Mouse (Mus musculus) heart, postnatal 25 days (tissue): ENCODE data around the gene Rap1gap2. TPM values are rescaled to one million over a fixed set of nuclear protein-coding genes. Genes with fewer than 3 reads are reported as not detected.

ENCODE experiments used
- DNase-seq: peaks from one replicate; pipeline ENCODE4 v3.0.0; 2022; ENCODE audit warnings: low spot score
- intact Hi-C: fragments of 180-260 bp; cut with DNase I; formaldehyde crosslinking; loops from one replicate; pipeline ENCODE4 v1.15.1; 2025
- total RNA-seq, 2 experiments: library from RNA; stranded (reverse); gene quantifications; 2 replicates each; pipeline ENCODE4 v1.2.3; 2021

Rap1gap2 gene
- total RNA-seq, 2 experiments from 2014 or later = 85.8 to 86.8 TPM

- DNase-seq = no peak
- intact Hi-C loops = no loop called here
Measured at GRCm38 (mm10) chr11:74548781-74549382, 61.8 kb downstream of the Rap1gap2 start.

DNA sequence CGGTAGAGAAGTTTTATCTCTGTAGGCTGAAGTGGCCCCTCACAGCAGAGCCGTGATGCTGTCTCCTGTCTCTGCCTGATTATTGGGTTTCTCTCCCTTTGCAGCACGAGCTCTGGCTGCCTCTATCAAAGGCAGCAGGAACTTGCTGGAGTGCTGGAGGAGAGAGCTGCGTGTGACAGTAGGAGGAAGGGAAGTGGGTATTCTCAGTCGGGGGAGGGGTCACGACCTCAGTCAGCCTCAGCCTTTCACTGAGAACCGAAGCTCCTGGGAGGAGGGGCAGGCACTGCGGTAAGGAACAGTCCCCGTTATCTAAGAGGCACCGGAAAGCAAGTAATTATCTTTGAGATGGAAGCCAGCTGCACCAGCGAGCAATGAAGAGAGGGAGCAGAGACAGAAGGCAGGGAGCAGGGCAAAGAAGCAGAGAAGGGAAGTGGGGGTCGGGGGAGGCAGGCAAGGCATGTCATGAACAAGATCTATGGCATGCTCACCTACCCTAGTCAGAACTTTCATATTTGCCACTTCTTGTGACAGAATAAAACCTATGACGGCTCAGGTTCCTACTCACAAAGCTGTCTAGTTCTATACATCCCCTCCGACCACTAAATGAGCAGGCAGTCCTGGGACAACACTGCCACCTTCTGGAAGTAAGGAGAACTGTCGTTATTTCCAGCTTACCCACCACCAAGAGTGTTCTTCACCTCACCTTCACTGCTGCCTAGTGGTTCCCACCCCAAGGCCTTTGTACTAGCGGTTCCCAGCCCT, 63.6 kb downstream of the Rap1gap2 start:
- DNase-seq = no peak
- intact Hi-C loops = loop anchor here (2.0 kb wide), 2 partner anchors 144 to 170 kb away; no protein-coding TSS in a partner anchor

DNA sequence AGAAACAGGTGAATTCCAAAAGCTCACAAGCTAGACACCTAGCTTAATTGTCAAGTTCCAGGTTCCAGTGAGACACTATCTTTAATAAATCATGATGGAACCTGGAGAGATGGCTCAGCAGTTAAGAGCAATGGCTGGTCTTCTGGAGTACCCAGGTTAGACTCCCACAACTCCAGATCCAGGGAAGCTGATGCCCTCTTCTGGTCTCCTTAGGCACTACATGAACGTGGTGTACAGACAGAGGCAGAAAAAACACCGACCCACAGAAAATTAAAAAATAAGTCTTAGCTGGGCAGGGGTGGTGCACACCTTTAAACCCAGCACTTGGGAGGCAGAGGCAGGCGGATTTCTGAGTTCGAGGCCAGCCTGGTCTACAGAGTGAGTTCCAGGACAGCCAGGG, 64.5 kb downstream of the Rap1gap2 start:
- intact Hi-C loops = loop anchor here (2.0 kb wide), 2 partner anchors 143 to 169 kb away; no protein-coding TSS in a partner anchor
- no peak for DNase-seq

- no peak for DNase-seq
- intact Hi-C loops = no loop called here
Measured at GRCm38 (mm10) chr11:74545560-74545959, 65.2 kb downstream of the Rap1gap2 start.

- DNase-seq = no peak
- intact Hi-C loops = no loop called here
Measured at GRCm38 (mm10) chr11:74537352-74537751, 73.4 kb downstream of the Rap1gap2 start.

DNA sequence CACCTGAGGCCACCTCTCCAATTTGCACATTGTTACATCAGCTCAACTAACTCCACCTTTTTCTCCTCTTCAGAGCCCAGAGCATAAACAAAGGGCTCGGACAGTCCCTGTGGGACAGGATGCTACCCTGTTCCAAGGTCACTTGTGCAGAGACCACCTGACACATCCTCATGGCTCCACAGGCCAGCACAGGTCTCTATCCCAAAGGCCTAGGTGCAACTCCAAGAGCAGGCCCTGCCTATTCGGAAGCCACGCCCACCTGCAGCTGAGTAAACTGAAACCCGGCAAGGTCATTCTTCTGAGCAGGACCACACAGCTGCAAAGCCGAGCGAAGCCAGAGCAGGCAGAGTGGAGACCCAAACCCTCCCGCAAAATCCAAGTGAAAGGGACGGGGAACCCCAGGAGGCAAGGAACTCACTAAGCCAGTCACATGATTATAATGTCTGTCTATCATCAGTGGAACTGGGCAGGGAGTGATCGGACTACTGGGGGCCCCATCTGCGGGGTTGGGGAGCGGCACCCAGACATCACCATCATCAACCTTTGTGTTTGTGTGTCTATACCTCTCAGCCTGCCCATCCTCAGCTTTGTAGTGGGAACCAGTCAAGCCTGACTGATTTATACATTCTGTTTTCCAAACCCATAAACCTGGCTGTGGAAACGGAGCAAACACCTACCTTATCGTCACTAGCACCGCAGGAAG, 74.4 kb downstream of the Rap1gap2 start:
- no peak for DNase-seq
- intact Hi-C loops = no loop called here

DNA sequence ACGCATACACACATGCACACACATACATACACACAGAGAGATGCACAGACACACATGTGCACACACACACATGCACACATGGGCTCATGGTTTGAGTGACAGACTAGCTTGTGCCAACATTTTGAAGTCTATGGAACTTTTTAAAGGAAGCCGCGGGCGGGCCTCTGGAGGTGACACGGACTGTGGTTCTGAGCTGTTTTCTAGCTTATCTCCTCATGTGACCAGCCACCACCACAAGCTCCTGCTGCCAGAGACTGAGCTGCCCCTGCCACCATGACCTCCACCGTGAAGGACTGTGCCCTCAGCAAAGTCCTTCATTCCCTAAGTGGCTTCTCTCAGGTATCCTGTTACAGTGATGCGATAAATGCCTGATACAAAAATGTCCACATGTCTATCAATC, 76.3 kb downstream of the Rap1gap2 start:
- intact Hi-C loops = no loop called here
- no peak for DNase-seq

GRCm38 (mm10) chr11:74533050-74533449, 77.7 kb downstream of the Rap1gap2 start:
- DNase-seq = no peak

GRCm38 (mm10) chr11:74532401-74532800, 78.3 kb downstream of the Rap1gap2 start:
- DNase-seq = no peak
- intact Hi-C loops = no loop called here

More at GRCm38 (mm10) chr11:74533050-74533449, 77.7 kb downstream of the Rap1gap2 start:
- intact Hi-C loops = no loop called here

DNA sequence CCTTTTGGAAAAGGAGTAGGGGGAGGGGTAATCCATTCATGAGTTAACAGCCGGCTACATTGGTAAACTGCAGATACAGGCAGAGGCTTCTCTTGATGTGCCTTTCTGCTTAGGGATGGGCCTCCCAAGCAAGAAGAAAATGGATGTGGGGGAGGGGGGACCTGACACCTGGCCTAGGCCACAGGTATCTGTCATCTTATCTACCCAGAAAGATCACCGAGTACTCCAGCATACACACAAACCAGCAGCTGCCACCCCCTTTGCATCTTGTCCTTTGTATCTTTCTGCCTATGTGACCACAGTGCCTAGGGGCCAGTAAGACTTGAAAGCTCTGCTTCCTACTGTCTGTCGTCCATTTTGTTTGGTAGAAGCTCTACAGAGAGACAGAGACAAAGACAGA, 79.0 kb downstream of the Rap1gap2 start:
- intact Hi-C loops = no loop called here
- no peak for DNase-seq

DNA sequence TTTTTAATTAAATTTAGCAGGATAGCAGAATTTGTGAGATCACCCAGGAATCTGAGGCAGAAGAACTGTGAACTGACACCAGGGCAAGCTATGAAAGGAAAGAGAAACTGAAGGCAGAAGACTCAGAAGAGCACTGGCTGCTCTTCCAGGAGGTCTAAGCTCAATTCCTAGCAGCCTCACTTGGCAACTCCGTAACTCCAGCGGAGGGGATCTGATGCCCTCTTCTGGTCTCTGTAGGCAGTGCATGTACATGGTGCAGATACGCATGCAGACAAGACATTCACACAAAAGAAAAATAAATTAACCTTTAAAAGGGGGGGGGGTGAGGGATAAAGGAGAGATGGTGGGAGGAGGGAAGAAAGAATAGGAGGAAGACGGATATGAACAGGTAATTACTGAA, 80.9 kb downstream of the Rap1gap2 start:
- intact Hi-C loops = loop anchor here (5.0 kb wide), 1 partner anchor 128 kb away; no protein-coding TSS in a partner anchor
- no peak for DNase-seq

DNA sequence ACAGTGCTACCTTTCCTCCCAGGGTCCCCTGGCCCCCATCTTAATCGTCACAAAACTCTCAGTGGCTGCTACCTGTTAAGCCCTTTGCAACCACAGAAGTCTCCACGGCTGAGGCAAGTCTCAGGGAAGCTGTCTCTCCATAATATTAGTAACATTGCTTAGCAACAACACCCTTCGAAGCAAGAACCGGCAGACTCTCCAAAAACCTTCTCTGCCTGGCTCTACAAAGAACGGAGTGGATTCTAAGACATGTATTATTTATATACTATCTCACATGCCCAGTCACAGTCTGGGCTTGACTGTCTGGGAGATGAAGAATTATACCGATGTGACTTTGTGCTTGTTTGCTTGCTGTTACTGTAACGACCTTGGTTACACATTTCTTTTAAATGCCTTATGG, 83.2 kb downstream of the Rap1gap2 start:
- intact Hi-C loops = loop anchor here (2.0 to 5.0 kb wide), 2 partner anchors 125 to 151 kb away; no protein-coding TSS in a partner anchor
- no peak for DNase-seq

- intact Hi-C loops = loop anchor here (2.0 to 5.0 kb wide), 2 partner anchors 124 to 150 kb away; no protein-coding TSS in a partner anchor
- DNase-seq = peak; percentile 9
Measured at GRCm38 (mm10) chr11:74526180-74527158, 84.2 kb downstream of the Rap1gap2 start.

GRCm38 (mm10) chr11:74525605-74526004, 85.1 kb downstream of the Rap1gap2 start:
- no peak for DNase-seq
- intact Hi-C loops = loop anchor here (2.0 to 5.0 kb wide), 2 partner anchors 123 to 149 kb away; no protein-coding TSS in a partner anchor

DNA sequence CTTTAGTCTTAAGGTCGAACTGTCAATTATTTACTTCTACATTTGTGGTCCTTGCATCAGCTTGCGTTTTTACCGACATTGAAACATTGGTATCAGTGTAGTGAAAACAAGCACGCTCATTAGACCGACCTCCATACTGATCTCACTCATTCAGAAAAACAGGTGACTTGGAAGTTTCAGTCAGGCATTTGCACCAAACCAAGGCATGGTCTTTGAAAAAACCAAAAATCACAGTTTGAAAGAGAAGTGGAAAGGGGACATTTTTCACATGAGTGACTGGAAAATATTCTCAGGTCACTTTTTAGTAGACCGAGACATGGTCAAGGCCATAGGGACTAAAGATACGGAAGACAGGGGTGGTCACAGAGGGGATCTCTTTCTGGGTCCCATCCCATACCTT, 85.5 kb downstream of the Rap1gap2 start:
- DNase-seq = no peak
- intact Hi-C loops = loop anchor here (5.0 kb wide), 1 partner anchor 123 kb away; no protein-coding TSS in a partner anchor

DNA sequence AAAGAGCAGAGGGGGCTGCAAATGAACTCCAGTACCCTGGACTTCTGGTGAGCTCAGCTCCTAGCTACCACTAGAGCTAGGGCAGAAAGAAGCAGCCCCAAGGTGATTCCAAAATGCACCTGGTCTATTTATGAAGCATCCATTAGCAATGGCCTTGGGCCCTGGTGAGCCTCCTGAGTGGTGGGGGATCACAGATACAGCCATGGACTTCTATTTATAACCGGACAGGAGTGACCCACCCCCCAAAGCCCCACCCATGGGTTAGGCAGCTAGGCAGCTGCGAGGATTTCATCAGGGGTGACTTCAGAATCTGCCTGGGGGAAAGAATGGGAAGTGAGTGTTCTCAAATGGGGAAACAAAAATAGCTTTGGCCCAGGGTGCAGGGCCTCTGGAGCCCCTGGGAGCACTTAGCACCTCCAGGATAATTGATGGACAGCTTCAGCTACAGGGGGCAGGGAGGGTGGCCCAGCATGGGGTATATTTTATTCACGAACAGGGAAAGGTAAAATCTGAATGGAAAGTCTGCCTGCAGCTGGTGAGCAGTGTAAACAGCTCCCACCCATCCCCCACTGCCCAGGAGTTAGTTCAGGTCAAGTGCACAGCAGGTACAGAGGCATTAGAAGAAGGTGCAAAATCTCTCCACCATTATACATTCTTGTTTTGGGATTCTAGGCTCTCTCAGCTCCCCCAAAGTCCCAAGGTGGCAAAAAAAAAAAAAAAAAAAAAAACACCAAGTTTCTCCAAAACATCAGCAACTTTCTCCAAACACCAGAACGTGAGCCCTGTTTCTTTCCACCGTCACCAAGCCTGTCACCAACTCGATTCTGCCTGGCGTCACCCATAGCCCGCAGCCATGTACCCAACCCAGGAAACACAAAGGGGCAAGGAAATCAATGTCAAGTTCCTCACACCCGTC, 86.4 kb downstream of the Rap1gap2 start:
- intact Hi-C loops = loop anchor here (5.0 kb wide), 1 partner anchor 57 kb away; no protein-coding TSS in a partner anchor
- DNase-seq = no peak

GRCm38 (mm10) chr11:74523210-74523951, 87.3 kb downstream of the Rap1gap2 start:
- no peak for DNase-seq

More at GRCm38 (mm10) chr11:74523210-74523951, 87.3 kb downstream of the Rap1gap2 start:
- intact Hi-C loops = loop anchor here (5.0 kb wide), 1 partner anchor 56 kb away; no protein-coding TSS in a partner anchor
